Mouse (Mus musculus) megakaryocyte progenitor cell, adult 5-6 weeks (primary cell): Measurements from ENCODE around the gene Rbpms2. TPM values are rescaled to one million over a fixed set of nuclear protein-coding genes. Genes with fewer than 3 reads are reported as not detected.
A peak's percentile ranks its signal among the peaks of the same experiment; 100 is the strongest.
"Not testable (repeated sequence)": the region's sequence is repeated elsewhere in the genome, so short reads cannot be mapped to it uniquely, and the experiment has no call there.

Experiments
- ATAC-seq: replicated peaks from 2 replicates; pipeline ENCODE4 v1.8.0; 2016; ENCODE audit warnings: mild to moderate bottlenecking, moderate TSS enrichment, inconsistent platforms; ENCODE audit not compliant: poor library complexity
- total RNA-seq, 2 experiments: library from RNA; stranded (forward) in 1 of 2; stranded (reverse) in 1 of 2; fragments of 157-497, 149-512 nt in 1 of 2; fragments of 200-1000 nt in 1 of 2; gene quantifications; 2 replicates each; pipeline versions ENCODE4 v1.2.3 to v1.2.4; 2015 to 2017

Rbpms2 gene
- total RNA-seq, 2 experiments from 2014 or later = 0.20 TPM; not detected in 1

DNA sequence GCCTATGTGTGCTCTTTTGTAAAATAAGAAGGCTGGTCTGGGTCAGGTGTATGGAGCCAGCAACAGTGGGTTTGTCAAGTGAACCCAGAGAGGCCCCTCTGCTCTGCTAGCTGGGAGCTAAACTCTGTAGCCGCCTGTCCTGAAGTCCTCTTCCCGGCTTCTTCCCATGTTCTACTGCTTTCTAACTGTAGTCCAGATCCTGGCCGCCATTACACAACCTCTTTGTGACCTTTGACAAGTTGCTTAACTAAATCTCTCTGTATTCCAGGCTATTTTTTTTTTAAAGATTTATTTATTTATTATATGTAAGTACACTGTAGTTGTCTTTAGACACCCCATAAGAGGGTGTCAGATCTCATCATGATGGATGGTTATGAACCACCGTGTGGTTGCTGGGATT, 24.3 kb downstream of the Rbpms2 start:
- no peak for ATAC-seq

GRCm38 (mm10) chr9:65654700-65655237, 25.3 kb downstream of the Rbpms2 start:
- ATAC-seq = no peak

GRCm38 (mm10) chr9:65655540-65655939, 26.1 kb downstream of the Rbpms2 start:
- peak; percentile 95 for ATAC-seq

DNA sequence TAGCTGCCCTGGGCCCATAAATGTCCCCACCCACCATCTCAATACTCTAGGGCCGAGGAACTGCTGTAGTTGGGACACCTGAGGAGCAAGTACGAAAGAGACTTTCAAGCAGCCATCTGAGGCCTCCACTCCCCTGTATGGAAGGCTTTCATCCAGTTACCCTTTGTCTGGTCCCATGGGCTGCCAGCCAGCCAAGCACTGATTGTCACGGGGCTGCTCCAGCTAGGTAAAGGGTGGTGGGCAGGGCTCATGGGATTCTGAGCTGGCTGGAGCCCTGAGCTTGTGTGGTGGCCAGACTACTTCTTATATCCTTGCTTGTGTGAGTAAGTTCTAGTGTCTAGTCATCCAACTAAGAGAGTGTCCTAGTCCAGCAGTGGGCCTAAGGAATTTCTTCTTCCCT, 27.8 kb downstream of the Rbpms2 start:
- ATAC-seq = no peak

GRCm38 (mm10) chr9:65661029-65661428, 31.6 kb downstream of the Rbpms2 start:
- ATAC-seq = no peak

DNA sequence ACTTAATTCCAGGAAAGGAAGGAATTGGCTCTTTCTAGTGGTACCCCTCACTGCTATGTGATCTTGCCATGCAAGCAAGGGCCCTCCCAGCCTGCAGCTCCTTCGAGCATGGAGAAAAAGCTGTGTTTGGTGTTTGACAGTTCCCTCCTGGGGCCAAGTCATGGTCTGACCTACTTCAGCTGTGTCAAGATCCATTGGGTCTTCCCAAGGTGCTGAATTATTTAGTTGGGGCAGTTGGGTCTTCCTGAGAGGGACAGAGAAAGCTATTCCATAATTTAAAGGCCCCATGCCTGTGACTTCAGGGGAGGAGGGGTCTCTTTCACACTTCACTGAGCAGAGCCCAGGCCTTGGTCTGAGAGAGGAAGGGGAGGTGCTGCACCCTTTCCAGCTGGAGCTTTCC, 32.0 kb downstream of the Rbpms2 start:
- ATAC-seq = no peak

GRCm38 (mm10) chr9:65664163-65664562, 34.7 kb downstream of the Rbpms2 start:
- peak; percentile 59 for ATAC-seq

DNA sequence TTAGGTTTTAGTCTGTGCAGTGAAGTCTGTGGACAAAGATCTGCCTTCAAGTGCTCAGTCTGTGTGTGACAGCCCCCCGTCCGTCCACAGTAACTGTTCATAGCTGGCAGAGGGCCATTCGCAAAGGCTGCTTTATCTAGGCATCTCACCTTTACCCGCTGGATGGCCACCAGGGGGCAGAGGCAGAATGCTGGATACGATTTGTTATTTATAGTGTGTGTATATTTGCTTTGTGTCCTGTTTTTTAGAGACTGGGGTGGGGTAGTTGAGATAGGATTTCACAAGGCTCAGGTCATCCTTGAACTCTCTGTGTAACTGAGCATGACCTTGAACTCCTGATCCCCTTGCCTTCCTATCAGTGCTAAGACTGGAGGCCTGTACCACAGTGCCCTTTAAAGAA, 36.6 kb downstream of the Rbpms2 start:
- peak; percentile 93 for ATAC-seq

GRCm38 (mm10) chr9:65667701-65668100, 38.3 kb downstream of the Rbpms2 start, which contains the start of gene Oaz2:
TSS of gene Oaz2 (plus strand) at chr9:65668001.
- ATAC-seq = no peak

- ATAC-seq = 0 out of 2 replicates have a peak, but pooled peaks have one; percentile 20
These were observed 42.0 kb downstream of the Rbpms2 start for GRCm38 (mm10) chr9:65671431-65671931.

DNA sequence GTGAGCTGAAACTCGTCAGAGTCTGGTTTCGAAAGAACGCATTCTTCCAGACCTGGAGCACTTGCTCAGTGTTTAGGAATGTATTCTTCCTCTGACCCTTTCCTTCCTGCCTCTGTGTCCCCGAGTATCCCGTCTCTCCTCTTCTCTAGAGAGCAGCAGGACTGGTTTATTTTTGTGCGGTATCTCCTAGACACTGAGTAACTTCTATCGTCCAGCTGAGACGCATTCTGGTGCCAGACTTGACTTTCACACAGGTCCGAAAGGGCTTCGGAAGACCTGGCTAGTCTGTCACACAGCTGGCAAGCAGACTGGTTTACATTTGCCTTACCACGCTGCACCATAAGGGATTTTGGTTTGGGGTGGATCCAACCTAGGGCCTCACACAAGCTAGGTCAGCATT, 43.5 kb downstream of the Rbpms2 start:
- no peak for ATAC-seq

DNA sequence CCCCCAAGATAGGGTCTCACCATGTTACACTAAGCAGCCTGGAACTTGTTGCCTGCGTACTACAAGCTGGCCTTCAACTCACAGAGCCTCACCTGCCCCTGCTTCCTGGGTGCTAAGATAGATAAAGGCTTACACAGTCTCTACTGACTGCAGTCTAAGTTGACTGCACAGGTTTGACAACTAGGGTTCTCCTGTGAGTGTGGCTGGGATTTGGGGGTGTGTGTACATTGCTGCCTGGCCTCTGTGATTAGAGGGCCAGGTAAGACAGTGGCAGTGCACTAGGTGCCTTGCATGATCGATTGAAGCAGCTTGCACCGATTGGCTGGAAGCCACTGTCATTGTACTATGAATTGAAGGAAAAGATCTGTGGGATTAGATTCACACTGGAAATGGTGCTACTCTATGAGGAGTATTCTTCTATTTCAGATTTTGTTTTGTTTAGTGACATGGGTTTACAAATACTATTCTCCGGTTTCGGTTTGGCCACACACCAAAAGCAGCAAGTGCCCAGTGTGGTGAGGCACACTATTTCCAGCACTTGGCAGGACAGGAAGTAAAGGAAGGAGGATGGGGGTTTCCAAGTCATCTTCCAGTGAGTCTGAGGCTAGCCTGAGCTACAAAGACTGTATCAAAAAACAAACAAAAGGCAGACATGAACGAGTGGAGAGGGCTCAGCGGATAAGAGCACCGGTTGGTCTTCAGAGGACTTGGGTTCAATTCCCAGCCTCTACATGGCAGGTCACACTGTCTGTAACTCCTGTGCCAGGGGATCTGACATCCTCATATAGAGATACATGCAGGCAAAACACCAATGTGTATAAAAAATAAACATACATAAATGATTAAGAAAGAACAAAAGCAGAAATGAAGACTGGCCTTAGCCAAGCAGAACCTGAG, 46.3 kb downstream of the Rbpms2 start:
- no peak for ATAC-seq

DNA sequence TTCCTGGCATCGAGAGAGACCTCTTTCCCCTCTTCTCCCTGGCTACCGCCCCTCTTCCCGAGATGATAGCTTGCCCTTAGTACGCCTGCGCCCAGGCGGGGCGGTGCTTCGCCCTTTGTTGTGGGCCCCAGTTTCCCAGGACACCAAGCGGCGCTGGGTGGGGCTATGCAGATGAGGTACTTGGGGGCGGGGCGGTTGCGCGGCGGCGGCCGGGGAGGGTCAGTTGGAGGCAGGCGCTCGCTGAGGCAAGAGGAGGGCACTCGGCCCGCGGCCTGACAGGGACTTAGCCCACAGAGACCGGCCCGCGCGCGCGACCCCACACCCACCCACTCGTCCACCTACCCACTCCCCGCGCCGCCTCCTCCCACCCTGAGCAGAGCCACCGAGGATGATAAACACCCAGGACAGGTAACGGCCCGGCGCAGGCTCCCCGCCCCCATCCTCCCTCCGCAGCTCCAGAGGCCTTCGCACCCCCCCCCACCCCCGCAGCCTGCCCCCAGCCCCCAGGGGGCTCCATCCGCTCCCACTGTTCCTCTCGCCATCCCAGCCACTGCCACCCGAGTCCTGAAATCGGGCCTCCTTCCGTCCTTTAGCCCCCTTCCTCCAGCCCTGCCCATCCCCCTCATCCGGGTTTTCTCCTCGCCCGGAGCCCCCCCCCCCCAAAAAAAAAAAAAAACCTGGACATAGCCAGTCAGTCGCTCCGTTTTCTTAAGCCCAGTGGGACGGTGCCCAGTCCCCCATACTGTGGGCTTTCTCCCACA, 47.1 kb downstream of the Rbpms2 start:
- peak; percentile 97 for ATAC-seq

- no peak for ATAC-seq
These were observed 47.6 kb downstream of the Rbpms2 start for GRCm38 (mm10) chr9:65677119-65677462.

GRCm38 (mm10) chr9:65679181-65679761, 49.8 kb downstream of the Rbpms2 start:
- no peak for ATAC-seq

DNA sequence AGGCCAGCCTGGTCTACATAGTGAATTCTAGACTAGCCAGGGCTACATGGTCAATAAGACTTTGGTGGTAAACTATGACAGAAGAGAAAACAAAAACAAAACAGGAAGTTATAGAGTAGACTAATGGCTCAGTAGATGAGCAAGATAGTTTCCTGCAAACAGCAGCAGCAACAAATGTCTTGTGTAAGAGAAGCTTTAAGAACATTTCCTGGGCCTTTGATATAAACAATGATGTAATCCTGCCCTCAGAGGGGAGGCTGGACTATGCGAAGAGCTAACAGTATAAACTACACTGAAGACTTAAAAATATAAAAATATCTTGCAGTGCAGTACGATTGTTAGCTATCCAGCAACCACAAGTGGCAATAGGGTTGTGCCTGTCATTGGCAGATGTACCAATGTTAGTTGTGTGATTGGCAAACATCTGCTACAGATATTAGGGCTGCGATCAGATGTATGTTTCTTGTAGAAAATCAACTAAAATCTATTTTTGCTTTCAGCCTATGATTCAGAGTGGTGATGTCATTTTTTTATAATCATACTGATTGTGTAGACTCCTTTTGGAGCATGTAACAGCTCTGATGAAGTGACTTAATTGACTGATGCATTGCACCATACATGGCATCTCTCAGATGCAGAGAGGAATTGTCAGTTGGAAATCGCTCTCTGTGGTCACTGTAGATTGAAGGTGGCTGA, 51.6 kb downstream of the Rbpms2 start:
- peak; percentile 26 for ATAC-seq

GRCm38 (mm10) chr9:65681634-65681940, 52.1 kb downstream of the Rbpms2 start:
- ATAC-seq = no peak

DNA sequence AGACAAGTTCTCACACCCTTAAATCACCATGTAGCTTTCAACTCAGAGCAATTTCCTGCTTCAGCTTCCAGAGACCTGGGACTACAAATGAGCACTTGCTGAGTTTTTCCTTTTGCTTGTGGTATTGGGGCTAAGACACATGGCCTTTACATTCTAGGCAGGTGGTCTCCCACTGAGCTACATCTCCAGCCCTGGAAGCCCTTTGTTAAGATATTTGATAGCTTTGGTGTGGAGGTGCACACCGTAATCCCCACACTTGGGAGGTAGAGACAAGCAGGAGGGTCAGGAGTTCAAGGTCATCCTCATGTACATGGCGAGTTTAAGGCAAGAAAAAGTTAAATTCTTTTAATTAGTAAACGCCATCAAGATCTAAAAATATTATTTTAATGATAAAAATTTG, 52.7 kb downstream of the Rbpms2 start:
- ATAC-seq = no peak

GRCm38 (mm10) chr9:65682994-65683393, 53.5 kb downstream of the Rbpms2 start:
- ATAC-seq = no peak

- peak; percentile 57; the same call in 1 of the 2 replicates for ATAC-seq
These were observed 55.3 kb downstream of the Rbpms2 start for GRCm38 (mm10) chr9:65684704-65685103.

GRCm38 (mm10) chr9:65689869-65690268, 60.4 kb downstream of the Rbpms2 start:
- not testable (repeated sequence) for ATAC-seq
